Mouse (Mus musculus) ES-Bruce4 (cell line): ENCODE results near the gene Clasp1. TPM values are rescaled to one million over a fixed set of nuclear protein-coding genes. Genes with fewer than 3 reads are reported as not detected.

Source experiments
- H3K27ac ChIP-seq: 2 replicates; pipeline ENCODE4 v1.5.1; 2012; ENCODE audit warnings: low read length, inconsistent platforms; ENCODE audit not compliant: insufficient read depth
- H3K27me3 ChIP-seq: 2 replicates; pipeline ENCODE4 v1.6.1; 2012; ENCODE audit warnings: mild to moderate bottlenecking, low read length, inconsistent platforms; ENCODE audit not compliant: control insufficient read depth, poor library complexity, insufficient read depth, severe bottlenecking
- H3K36me3 ChIP-seq: 2 replicates; pipeline ENCODE4 v1.6.1; 2012; ENCODE audit warnings: inconsistent platforms, mild to moderate bottlenecking, low read length, moderate library complexity; ENCODE audit not compliant: control insufficient read depth, poor library complexity, insufficient read depth, severe bottlenecking
- H3K4me1 ChIP-seq: one replicate; pipeline ENCODE4 v1.8.1; 2011; ENCODE audit warnings: low read length; ENCODE audit not compliant: control insufficient read depth, insufficient read depth
- H3K4me3 ChIP-seq: 2 replicates; pipeline ENCODE4 v1.5.1; 2011; ENCODE audit warnings: low read depth, mild to moderate bottlenecking, low read length
- H3K9ac ChIP-seq: 2 replicates; pipeline ENCODE4 v1.6.1; 2012; ENCODE audit warnings: low read depth, mild to moderate bottlenecking, inconsistent platforms; ENCODE audit not compliant: poor library complexity, severe bottlenecking
- H3K9me3 ChIP-seq: replicated peaks from 2 replicates; pipeline ENCODE4 v1.6.1; 2012; ENCODE audit warnings: mild to moderate bottlenecking, low read length, inconsistent platforms; ENCODE audit not compliant: control insufficient read depth, poor library complexity, insufficient read depth, severe bottlenecking
- CTCF ChIP-seq: IDR thresholded peaks from one replicate; pipeline ENCODE4 v1.8.1; 2011; ENCODE audit warnings: low read depth, low read length
- EP300 ChIP-seq: IDR thresholded peaks from 2 replicates; pipeline ENCODE4 v1.6.1; 2011; ENCODE audit warnings: low read depth, low read length; ENCODE audit not compliant: insufficient read depth
- POLR2A ChIP-seq: IDR thresholded peaks from one replicate; pipeline ENCODE4 v1.8.1; 2011; ENCODE audit warnings: low read length; ENCODE audit not compliant: insufficient read depth
- polyA plus RNA-seq: library from polyadenylated mRNA; stranded (reverse); fragments of >200 nt; gene quantifications from 2 replicates; pipeline ENCODE4 v1.2.4, GENCODE M21; 2011; ENCODE audit warnings: low read depth; ENCODE audit not compliant: missing spikeins, insufficient read depth, insufficient read length

Clasp1 gene
- polyA plus RNA-seq, 1 experiment = 81.0 TPM

GRCm38 (mm10) chr1:118447131-118447530 lies 58.3 kb downstream of the Clasp1 start:
- Histone ChIP-seq H3K4me3 (no peak overlapping the region), H3K4me1 (no peaks in the 10 kb centered on the region), H3K9ac (no peak overlapping the region), H3K9me3 (no peaks in the 10 kb centered on the region), H3K36me3 (no peaks in the 10 kb centered on the region), H3K27ac (no peak overlapping the region), H3K27me3 (no peaks in the 10 kb centered on the region)
- TF ChIP-seq EP300 = no peak

- Histone ChIP-seq H3K9ac (no peak overlapping the region), H3K27ac (no peak overlapping the region), H3K4me3 (no peak overlapping the region), H3K27me3 (no peaks in the 10 kb centered on the region), H3K36me3 (no peaks in the 10 kb centered on the region), H3K9me3 (no peaks in the 10 kb centered on the region), H3K4me1 (no peaks in the 10 kb centered on the region)
- TF ChIP-seq EP300 = no peak
- no peak for TF ChIP-seq POLR2A
- TF ChIP-seq CTCF = no peak
Measured at GRCm38 (mm10) chr1:118448214-118448613, 59.4 kb downstream of the Clasp1 start.

GRCm38 (mm10) chr1:118450891-118451450 lies 62.1 kb downstream of the Clasp1 start:
- H3K9ac ChIP-seq = no peak overlapping the region
- no peak overlapping the region for H3K27ac ChIP-seq
- no peaks in the 10 kb centered on the region for H3K27me3 ChIP-seq
- no peaks in the 10 kb centered on the region for H3K9me3 ChIP-seq
- no peaks in the 10 kb centered on the region for H3K36me3 ChIP-seq
- TF ChIP-seq POLR2A (no peak), EP300 (no peak), CTCF (no peak)
- no peak overlapping the region for H3K4me3 ChIP-seq
- no peaks in the 10 kb centered on the region for H3K4me1 ChIP-seq

- Histone ChIP-seq H3K36me3 (no peaks in the 10 kb centered on the region), H3K27ac (no peak overlapping the region), H3K27me3 (no peaks in the 10 kb centered on the region)
Measured at GRCm38 (mm10) chr1:118453577-118453976, 64.7 kb downstream of the Clasp1 start.

GRCm38 (mm10) chr1:118454817-118455216 lies 66.0 kb downstream of the Clasp1 start:
- Histone ChIP-seq H3K27ac (no peak overlapping the region), H3K4me1 (no peaks in the 10 kb centered on the region), H3K36me3 (no peaks in the 10 kb centered on the region), H3K4me3 (no peak overlapping the region), H3K9me3 (no peaks in the 10 kb centered on the region), H3K27me3 (no peaks in the 10 kb centered on the region), H3K9ac (no peak overlapping the region)
- no peak for TF ChIP-seq CTCF
- no peak for TF ChIP-seq EP300
- no peak for TF ChIP-seq POLR2A

More at GRCm38 (mm10) chr1:118453577-118453976, 64.7 kb downstream of the Clasp1 start:
- H3K4me3 ChIP-seq = no peak overlapping the region
- TF ChIP-seq CTCF (no peak), POLR2A (no peak), EP300 (no peak)
- no peaks in the 10 kb centered on the region for H3K4me1 ChIP-seq
- no peaks in the 10 kb centered on the region for H3K9me3 ChIP-seq
- no peak overlapping the region for H3K9ac ChIP-seq

DNA sequence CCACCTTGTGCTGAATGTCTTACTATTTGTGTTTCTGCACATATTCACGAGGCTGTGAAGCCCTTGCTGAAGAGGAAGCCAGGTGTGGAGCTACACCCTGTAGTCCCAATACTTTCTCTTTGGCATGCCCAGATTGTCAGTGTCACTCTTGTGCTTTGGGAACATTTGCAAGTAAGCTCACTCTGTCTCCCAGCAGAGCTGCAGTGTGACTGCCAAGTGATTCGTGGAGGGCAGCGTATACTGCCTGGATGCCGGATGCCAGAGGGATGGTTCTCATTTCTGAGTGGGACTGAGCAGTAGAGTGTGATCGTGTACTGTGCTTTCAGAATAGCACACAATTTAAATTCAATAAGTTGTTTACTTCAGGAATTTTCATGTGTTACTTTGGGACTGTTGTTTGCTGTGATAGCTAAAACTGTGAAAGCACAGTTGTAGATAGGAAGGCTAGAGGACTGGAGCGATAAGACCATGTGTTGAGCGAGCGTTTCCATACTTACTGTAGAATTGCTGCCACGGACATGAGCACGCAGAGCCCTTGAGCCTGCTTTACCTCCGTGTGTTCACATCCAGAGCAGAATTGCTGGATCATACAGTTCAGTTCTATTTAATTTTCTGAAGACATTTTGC lies 68.5 kb downstream of the Clasp1 start:
- H3K4me1 ChIP-seq = no peaks in the 10 kb centered on the region
- no peak overlapping the region for H3K27ac ChIP-seq
- no peak overlapping the region for H3K9ac ChIP-seq
- H3K9me3 ChIP-seq = no peaks in the 10 kb centered on the region
- no peaks in the 10 kb centered on the region for H3K36me3 ChIP-seq
- TF ChIP-seq CTCF (no peak), POLR2A (no peak), EP300 (no peak)
- H3K27me3 ChIP-seq = no peaks in the 10 kb centered on the region
- H3K4me3 ChIP-seq = no peak overlapping the region
